Mouse (Mus musculus): ENCODE measurements around the gene Sprtn.

Sprtn gene

GRCm38 (mm10) chr8:124897386-124898250 lies at the start of gene Sprtn, which contains the start of gene Exoc8:
TSS of gene Sprtn (plus strand) at chr8:124897886.
TSS of gene Exoc8 (minus strand) at chr8:124897705.
- peak; percentile 99 for DNase-seq

- no peak for DNase-seq
Measured at GRCm38 (mm10) chr8:124853511-124853910, 44.2 kb upstream of the Sprtn start.

- DNase-seq: peak; percentile 29 to 54
Measured at GRCm38 (mm10) chr8:124859466-124859865, 38.2 kb upstream of the Sprtn start.

GRCm38 (mm10) chr8:124860188-124860587 lies 37.5 kb upstream of the Sprtn start:
- peak in 1 of 2 experiments; percentile 38 for DNase-seq

- DNase-seq: peak; percentile 95 to 96
Measured at GRCm38 (mm10) chr8:124862321-124863162, 35.1 kb upstream of the Sprtn start, which contains the start of the genes Gnpat and 2810004N23Rik. TSS of gene Gnpat (plus strand) at chr8:124863033. TSS of gene 2810004N23Rik (minus strand) at chr8:124863120.

- DNase-seq: no peak
Measured at GRCm38 (mm10) chr8:124863163-124863677, 34.5 kb upstream of the Sprtn start.

GRCm38 (mm10) chr8:124863729-124864128 lies 34.0 kb upstream of the Sprtn start:
- DNase-seq: no peak

GRCm38 (mm10) chr8:124866669-124867068 lies 31.0 kb upstream of the Sprtn start:
- DNase-seq: no peak

- no peak for DNase-seq
Measured at GRCm38 (mm10) chr8:124867126-124867525, 30.6 kb upstream of the Sprtn start.

- DNase-seq: no peak
Measured at GRCm38 (mm10) chr8:124869708-124870107, 28.0 kb upstream of the Sprtn start.

- DNase-seq: no peak
Measured at GRCm38 (mm10) chr8:124871474-124871873, 26.2 kb upstream of the Sprtn start.

- DNase-seq: no peak
Measured at GRCm38 (mm10) chr8:124872081-124872480, 25.6 kb upstream of the Sprtn start.

GRCm38 (mm10) chr8:124872690-124873089 lies 25.0 kb upstream of the Sprtn start:
- no peak for DNase-seq

GRCm38 (mm10) chr8:124878141-124878540 lies 19.5 kb upstream of the Sprtn start:
- no peak for DNase-seq

- no peak for DNase-seq
Measured at GRCm38 (mm10) chr8:124878946-124879526, 18.6 kb upstream of the Sprtn start.

- DNase-seq: peak in 1 of 2 experiments; percentile 43
Measured at GRCm38 (mm10) chr8:124888385-124888784, 9.3 kb upstream of the Sprtn start.

- no peak for DNase-seq
Measured at GRCm38 (mm10) chr8:124892596-124892995, 5.1 kb upstream of the Sprtn start.

- no peak for DNase-seq
Measured at GRCm38 (mm10) chr8:124896010-124896631, 1.6 kb upstream of the Sprtn start.

GRCm38 (mm10) chr8:124896632-124897385 lies 877 bp upstream of the Sprtn start:
- peak; percentile 84 to 87 for DNase-seq

- DNase-seq: peak; percentile 32 to 52
Measured at GRCm38 (mm10) chr8:124898251-124898905, 692 bp downstream of the Sprtn start.

- DNase-seq: no peak
Measured at GRCm38 (mm10) chr8:124903198-124903597, 5.5 kb downstream of the Sprtn start.
